Mouse (Mus musculus) embryonic facial prominence, embryonic 12.5 days (tissue): ENCODE data around the gene Gm17577. TPM values are rescaled to one million over a fixed set of nuclear protein-coding genes. Genes with fewer than 3 reads are reported as not detected.
"Not testable (repeated sequence)": the region's sequence is repeated elsewhere in the genome, so short reads cannot be mapped to it uniquely, and the experiment has no call there.

Experiments
- ATAC-seq: fragments of 200-750 bp; cut with Nextera tagmentation; 2 replicates; pipeline ENCODE4 v1.8.0; 2017; ENCODE audit not compliant: insufficient number of reproducible peaks, insufficient read depth, low FRiP score, low TSS enrichment
- H3K27ac ChIP-seq: fragments of 300-500 bp; sonication (generic); 2 replicates; pipeline ENCODE4 v1.5.1; 2016; ENCODE audit warnings: mild to moderate bottlenecking
- H3K27me3 ChIP-seq: fragments of 300-500 bp; sonication (generic); 2 replicates; pipeline ENCODE4 v1.6.1; 2016; ENCODE audit warnings: mild to moderate bottlenecking, moderate library complexity
- H3K36me3 ChIP-seq: fragments of 300-500 bp; sonication (generic); 2 replicates; pipeline ENCODE4 v1.6.1; 2016; ENCODE audit warnings: mild to moderate bottlenecking
- H3K4me1 ChIP-seq: fragments of 300-500 bp; sonication (generic); 2 replicates; pipeline ENCODE4 v1.6.1; 2016
- H3K4me2 ChIP-seq: fragments of 300-500 bp; sonication (generic); replicated peaks from 2 replicates; pipeline ENCODE4 v1.6.1; 2016; ENCODE audit warnings: mild to moderate bottlenecking, moderate library complexity
- H3K4me3 ChIP-seq: fragments of 300-500 bp; sonication (generic); 2 replicates; pipeline ENCODE4 v1.5.1; 2016; ENCODE audit warnings: mild to moderate bottlenecking
- H3K9ac ChIP-seq: fragments of 300-500 bp; sonication (generic); 2 replicates; pipeline ENCODE4 v1.6.1; 2016; ENCODE audit warnings: mild to moderate bottlenecking, moderate library complexity
- H3K9me3 ChIP-seq: fragments of 300-500 bp; sonication (generic); 2 replicates; pipeline ENCODE4 v1.6.1; 2016; ENCODE audit warnings: mild to moderate bottlenecking, moderate library complexity
- WGBS: fragments of 180-500 bp; shearing (Covaris S2); methylation state at CpG from one replicate; pipeline ENCODE4 v1.1.7; 2016; 5-methylcytosine and 5-hydroxymethylcytosine counted together
- polyA plus RNA-seq: library from polyadenylated mRNA; unstranded; fragments of >200 nt; fragmentation: Nextera tagmentation; extraction: Ambion mirVana; gene quantifications from 2 replicates; pipeline ENCODE4 v1.2.1, GENCODE M21; 2016

The Gm17577 gene
- not detected in 2 replicates for polyA plus RNA-seq

- H3K4me2 ChIP-seq, ATAC-seq, H3K9ac ChIP-seq, H3K4me1 ChIP-seq, H3K4me3 ChIP-seq, H3K27me3 ChIP-seq, H3K27ac ChIP-seq, H3K36me3 ChIP-seq, H3K9me3 ChIP-seq: not testable (repeated sequence)
- no CpG with 5 or more reads among the region's 3 CpGs for WGBS
Observed at GRCm38 (mm10) chrX:123246807-123247206, at the start of gene Gm17577. Gm17577 (minus strand) TSS chrX:123246907.

GRCm38 (mm10) chrX:123222381-123222780 is 24.3 kb downstream of the Gm17577 start, which contains the start of gene Srsx:
Srsx (minus strand) TSS chrX:123222481.
- H3K4me3 ChIP-seq, ATAC-seq, H3K4me1 ChIP-seq, H3K4me2 ChIP-seq, H3K9ac ChIP-seq, H3K36me3 ChIP-seq, H3K27ac ChIP-seq, H3K9me3 ChIP-seq, H3K27me3 ChIP-seq: not testable (repeated sequence)
- WGBS, result 88% methylated on average over 1 of the region's 1 CpGs

Other genes with a start within 250 kb of the Gm17577 start
- gene Gm17521, start 217.2 kb downstream of the Gm17577 start, polyA plus RNA-seq, result not detected in 2 replicates
- 20.7 and 23.0 TPM in 2 replicates for gene Cldn34c1, start 143.4 kb downstream of the Gm17577 start, polyA plus RNA-seq
- gene Srsx, start 24.4 kb downstream of the Gm17577 start, polyA plus RNA-seq, result not detected in 2 replicates